Mouse (Mus musculus): ENCODE measurements around the gene Vmn1r43. TPM values are rescaled to one million over a fixed set of nuclear protein-coding genes. Genes with fewer than 3 reads are reported as not detected.
"Not testable (repeated sequence)": the region's sequence is repeated elsewhere in the genome, so short reads cannot be mapped to it uniquely, and the experiment has no call there.

The Vmn1r43 gene
- not detected for total RNA-seq (2021)

GRCm38 (mm10) chr6:89876313-89876712 lies at the start of gene Vmn1r43, which contains the start of gene Vmn1r42:
Gene Vmn1r43 (minus strand): TSS chr6:89876413.
Gene Vmn1r42 (minus strand): TSS chr6:89876413.
- intact Hi-C loops (cut with DNase I); DNase-seq: not testable (repeated sequence)

GRCm38 (mm10) chr6:89883812-89884211 lies 7.6 kb upstream of the Vmn1r43 start:
- no peak for DNase-seq
- intact Hi-C loops (cut with DNase I), result no loop called here

GRCm38 (mm10) chr6:89883360-89883759 lies 7.1 kb upstream of the Vmn1r43 start, which contains the start of gene Vmn1r44:
Gene Vmn1r44 (plus strand): TSS chr6:89883660.
- no peak for DNase-seq
- intact Hi-C loops (cut with DNase I), result no loop called here

GRCm38 (mm10) chr6:89880867-89881266 lies 4.7 kb upstream of the Vmn1r43 start:
- intact Hi-C loops (cut with DNase I), result no loop called here
- DNase-seq, result no peak

- intact Hi-C loops (cut with DNase I), result no loop called here
- no peak for DNase-seq
Measured at GRCm38 (mm10) chr6:89876963-89877362, 750 bp upstream of the Vmn1r43 start.

GRCm38 (mm10) chr6:89867976-89868375 lies 8.2 kb downstream of the Vmn1r43 start:
- intact Hi-C loops (cut with DNase I), result no loop called here
- DNase-seq, result no peak

- DNase-seq, result no peak
- intact Hi-C loops (cut with DNase I), result no loop called here
Measured at GRCm38 (mm10) chr6:89867276-89867675, 8.9 kb downstream of the Vmn1r43 start.

- intact Hi-C loops (cut with DNase I), result no loop called here
- no peak for DNase-seq
Measured at GRCm38 (mm10) chr6:89863792-89864191, 12.4 kb downstream of the Vmn1r43 start.

- intact Hi-C loops (cut with DNase I), result no loop called here
- DNase-seq, result no peak
Measured at GRCm38 (mm10) chr6:89859839-89860238, 16.4 kb downstream of the Vmn1r43 start.

- DNase-seq, result no peak
- intact Hi-C loops (cut with DNase I), result no loop called here
Measured at GRCm38 (mm10) chr6:89857552-89857951, 18.7 kb downstream of the Vmn1r43 start.

Other genes starting within 250 kb of the Vmn1r43 start
- 10 to 100 TPM; 20.0 to 22.6 TPM for gene Txnrd3, start 232.4 kb downstream of the Vmn1r43 start, total RNA-seq (2021)
- not detected for gene Vmn1r40, start 168.9 kb downstream of the Vmn1r43 start, total RNA-seq (2021)
- not detected for gene Vmn1r41, start 135.6 kb downstream of the Vmn1r43 start, total RNA-seq (2021)
- not detected for gene Vmn1r42, start within 50 bp of the Vmn1r43 start, total RNA-seq (2021)
- not detected for gene Vmn1r44, start 7.2 kb upstream of the Vmn1r43 start, total RNA-seq (2021)
- gene Vmn1r45, start 64.2 kb upstream of the Vmn1r43 start, total RNA-seq (2021), result not detected
- gene Vmn1r46, start 92.9 kb upstream of the Vmn1r43 start, total RNA-seq (2021), result not detected
- gene Vmn1r47, start 139.7 kb upstream of the Vmn1r43 start, total RNA-seq (2021), result not detected
- not detected for gene Vmn1r48, start 160.4 kb upstream of the Vmn1r43 start, total RNA-seq (2021)
- gene Vmn1r49, start 202.1 kb upstream of the Vmn1r43 start, total RNA-seq (2021), result not detected
- not detected for gene Vmn1r50, start 225.0 kb upstream of the Vmn1r43 start, total RNA-seq (2021)
- not detected for gene Vmn1r51, start 246.2 kb upstream of the Vmn1r43 start, total RNA-seq (2021)